Mouse (Mus musculus): Measurements from ENCODE around the gene Lrp4. TPM values are rescaled to one million over a fixed set of nuclear protein-coding genes. Genes with fewer than 3 reads are reported as not detected.

Lrp4 gene
- polyA plus RNA-seq (2015; fragmentation: Nextera tagmentation; extraction: Ambion mirVana) = 10.0 and 11.4 TPM in 2 replicates

- Histone ChIP-seq H3K27me3 (no peaks in the 10 kb centered on the region), H3K4me1 (peaks cover 50% of the 10 kb centered on the region), H3K9ac (peak within 1 kb of the TSS; percentile 79), H3K27ac (peak within 1 kb of the TSS; percentile 96), H3K4me2 (peak within 1 kb of the TSS; percentile 74), H3K4me3 (peak within 1 kb of the TSS; percentile 72), H3K9me3 (no peaks in the 10 kb centered on the region), H3K36me3 (no peaks in the 10 kb centered on the region)
- ATAC-seq (ENCODE audit: borderline replicate concordance, extremely low read depth, low FRiP score, low TSS enrichment) = peak; percentile 86
- 1% methylated on average over 16 of the region's 36 CpGs for WGBS
Measured at GRCm38 (mm10) chr2:91457259-91457655, at the start of gene Lrp4. Gene Lrp4 (plus strand): TSS chr2:91457511.

DNA sequence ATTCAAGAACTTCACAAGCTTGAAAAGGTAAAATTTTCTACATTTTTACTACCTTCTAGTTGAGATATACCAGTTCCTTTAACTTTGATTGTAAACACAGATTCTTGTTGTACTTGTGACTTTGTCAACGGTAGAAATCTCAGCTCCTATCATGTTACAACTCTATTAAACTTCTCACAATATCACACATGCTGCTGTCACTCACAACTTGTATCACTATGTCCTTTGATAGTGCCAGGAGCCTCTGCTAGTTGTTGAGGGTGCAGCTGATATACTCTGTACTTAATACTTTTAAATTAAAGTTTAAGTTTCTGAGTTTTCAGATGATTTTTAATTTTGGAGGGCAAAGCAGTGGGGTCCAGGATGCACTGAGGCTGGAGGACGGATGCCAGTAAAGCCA is 49.3 kb upstream of the Lrp4 start:
- H3K27me3 ChIP-seq = no peaks in the 10 kb centered on the region
- H3K4me3 ChIP-seq = no peak overlapping the region
- H3K36me3 ChIP-seq = no peaks in the 10 kb centered on the region
- no peaks in the 10 kb centered on the region for H3K9me3 ChIP-seq
- H3K4me1 ChIP-seq = peaks cover 7% of the 10 kb centered on the region; the same call in 1 of the 2 replicates
- no peak overlapping the region for H3K27ac ChIP-seq
- WGBS = 73% methylated on average over 2 of the region's 2 CpGs
- no peak overlapping the region for H3K9ac ChIP-seq
- H3K4me2 ChIP-seq = no peak overlapping the region
- no peak for ATAC-seq (ENCODE audit: borderline replicate concordance, extremely low read depth, low FRiP score, low TSS enrichment)

- Histone ChIP-seq H3K36me3 (no peaks in the 10 kb centered on the region), H3K4me1 (no peaks in the 10 kb centered on the region), H3K9ac (no peak overlapping the region), H3K9me3 (no peaks in the 10 kb centered on the region), H3K4me2 (no peak overlapping the region), H3K27me3 (no peaks in the 10 kb centered on the region), H3K4me3 (no peak overlapping the region), H3K27ac (no peak overlapping the region)
- no peak for ATAC-seq (ENCODE audit: borderline replicate concordance, extremely low read depth, low FRiP score, low TSS enrichment)
- 75% methylated on average over 2 of the region's 2 CpGs for WGBS
Measured at GRCm38 (mm10) chr2:91411473-91411872, 45.8 kb upstream of the Lrp4 start.

DNA sequence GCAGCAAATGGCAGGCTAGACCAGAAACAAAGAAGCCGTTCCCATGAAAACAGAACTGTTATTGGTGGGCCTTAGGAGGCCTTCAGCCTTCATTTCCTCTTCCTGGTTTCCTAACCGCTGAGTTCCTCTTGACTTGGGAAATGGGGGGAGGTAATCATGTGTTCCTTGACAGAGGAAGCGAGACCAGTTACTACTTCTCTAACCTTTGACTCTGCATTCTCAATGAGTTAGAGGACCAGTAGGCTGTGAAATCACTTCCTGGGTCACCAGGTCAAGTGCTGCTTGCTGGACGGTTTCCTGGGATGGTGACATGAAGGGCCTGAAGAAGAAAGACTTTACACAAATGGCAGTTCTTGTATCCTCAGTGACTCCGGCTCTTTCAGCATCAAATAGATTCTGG is 45.0 kb upstream of the Lrp4 start:
- H3K9me3 ChIP-seq = no peaks in the 10 kb centered on the region
- 42% methylated on average over 5 of the region's 5 CpGs for WGBS
- H3K4me3 ChIP-seq = no peak overlapping the region
- no peak overlapping the region for H3K4me2 ChIP-seq
- H3K9ac ChIP-seq = no peak overlapping the region
- ATAC-seq (ENCODE audit: borderline replicate concordance, extremely low read depth, low FRiP score, low TSS enrichment) = no peak
- no peaks in the 10 kb centered on the region for H3K4me1 ChIP-seq
- no peaks in the 10 kb centered on the region for H3K36me3 ChIP-seq
- H3K27ac ChIP-seq = 0 out of 2 replicates have a peak overlapping the region, but pooled peaks have one; percentile 19
- H3K27me3 ChIP-seq = no peaks in the 10 kb centered on the region

DNA sequence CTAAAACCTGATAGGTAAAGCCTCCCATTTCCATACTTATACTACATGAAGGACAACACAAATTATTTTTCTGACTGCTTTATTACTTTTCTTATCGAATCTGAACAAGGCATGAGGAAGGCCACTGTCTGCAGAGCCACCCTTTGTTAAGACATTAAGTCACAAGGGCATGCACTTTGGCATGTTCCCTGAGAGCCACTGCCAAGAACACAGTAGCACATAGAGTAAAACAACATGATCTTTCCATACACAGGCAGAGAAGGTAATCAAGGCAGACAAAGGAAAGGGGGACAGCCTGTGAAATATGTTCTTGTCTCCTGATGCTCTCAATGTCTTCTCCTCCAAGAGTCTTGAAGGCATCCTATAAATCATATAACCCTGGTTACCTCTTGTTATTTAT is 43.5 kb upstream of the Lrp4 start:
- Histone ChIP-seq H3K4me1 (no peaks in the 10 kb centered on the region), H3K36me3 (no peaks in the 10 kb centered on the region), H3K4me2 (no peak overlapping the region), H3K27ac (no peak overlapping the region), H3K4me3 (no peak overlapping the region), H3K9ac (no peak overlapping the region), H3K27me3 (no peaks in the 10 kb centered on the region), H3K9me3 (no peaks in the 10 kb centered on the region)
- ATAC-seq (ENCODE audit: borderline replicate concordance, extremely low read depth, low FRiP score, low TSS enrichment) = no peak
- WGBS = 75% methylated on average over 1 of the region's 1 CpGs

GRCm38 (mm10) chr2:91421641-91422040 is 35.7 kb upstream of the Lrp4 start:
- Histone ChIP-seq H3K27me3 (no peaks in the 10 kb centered on the region), H3K36me3 (0 out of 2 replicates have a peak, but pooled peaks cover 4% of the 10 kb centered on the region), H3K9me3 (no peaks in the 10 kb centered on the region), H3K4me3 (no peak overlapping the region), H3K27ac (no peak overlapping the region), H3K4me2 (no peak overlapping the region), H3K9ac (no peak overlapping the region), H3K4me1 (peaks cover 13% of the 10 kb centered on the region; the same call in 1 of the 2 replicates)
- ATAC-seq (ENCODE audit: borderline replicate concordance, extremely low read depth, low FRiP score, low TSS enrichment) = no peak
- 90% methylated on average over 5 of the region's 5 CpGs for WGBS

DNA sequence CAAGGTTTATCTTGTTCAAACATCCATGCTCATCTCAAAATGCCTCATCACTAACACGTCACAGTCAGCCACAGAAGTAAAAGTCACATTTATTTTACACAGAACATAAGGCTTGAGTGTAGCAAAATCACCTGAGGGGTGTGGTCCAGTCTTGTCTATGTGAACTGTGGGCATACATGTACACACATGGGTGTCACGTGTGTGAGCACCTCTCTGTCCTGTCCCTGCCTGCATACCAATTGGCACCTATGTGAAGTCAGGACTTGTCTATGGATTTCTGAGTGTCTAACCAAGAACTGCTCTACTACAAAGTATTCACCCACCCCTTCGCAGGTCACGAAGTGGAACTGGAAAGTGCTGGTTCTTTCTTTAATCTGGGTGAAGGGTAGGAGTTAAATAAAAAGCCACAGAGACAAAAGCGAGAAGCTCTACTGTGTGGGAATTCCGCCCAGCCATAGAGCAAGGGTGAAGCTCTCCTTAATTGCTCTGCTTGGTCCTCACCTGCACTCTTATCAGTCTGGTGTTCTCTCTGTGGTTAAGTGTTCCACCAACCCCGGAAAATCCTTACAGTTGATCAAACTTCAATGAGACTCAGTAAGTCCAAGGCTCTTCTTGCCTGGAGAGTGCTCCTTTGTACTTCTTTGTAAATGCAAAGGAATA is 33.1 kb upstream of the Lrp4 start:
- Histone ChIP-seq H3K27me3 (no peaks in the 10 kb centered on the region), H3K36me3 (0 out of 2 replicates have a peak, but pooled peaks cover 4% of the 10 kb centered on the region), H3K4me3 (no peak overlapping the region), H3K27ac (no peak overlapping the region), H3K9me3 (no peaks in the 10 kb centered on the region), H3K4me2 (no peak overlapping the region), H3K9ac (no peak overlapping the region), H3K4me1 (peaks cover 17% of the 10 kb centered on the region; the same call in 1 of the 2 replicates)
- ATAC-seq (ENCODE audit: borderline replicate concordance, extremely low read depth, low FRiP score, low TSS enrichment) = no peak
- 63% methylated on average over 7 of the region's 7 CpGs for WGBS

DNA sequence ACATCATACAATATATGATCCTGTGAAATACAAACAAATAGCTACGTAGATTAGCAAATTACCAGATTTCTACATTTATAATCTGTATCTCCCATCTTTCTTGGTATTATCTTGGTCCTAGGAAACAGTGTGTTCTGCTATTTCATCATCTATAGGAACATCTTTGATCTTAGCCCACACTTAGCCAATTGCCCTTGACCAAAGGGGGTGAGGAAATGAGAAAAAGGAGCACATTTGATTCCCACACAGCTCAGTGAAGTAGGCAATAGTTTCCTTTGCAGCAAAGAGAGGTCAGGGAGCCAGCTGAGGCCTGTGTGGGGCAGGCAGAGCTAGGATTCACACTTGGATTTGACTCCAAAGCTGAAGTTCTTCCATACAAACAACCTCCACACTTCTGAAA is 31.0 kb upstream of the Lrp4 start:
- Histone ChIP-seq H3K36me3 (0 out of 2 replicates have a peak, but pooled peaks cover 2% of the 10 kb centered on the region), H3K4me1 (peaks cover 35% of the 10 kb centered on the region), H3K27me3 (no peaks in the 10 kb centered on the region), H3K9ac (no peak overlapping the region), H3K9me3 (no peaks in the 10 kb centered on the region), H3K27ac (no peak overlapping the region), H3K4me2 (no peak overlapping the region), H3K4me3 (no peak overlapping the region)
- no peak for ATAC-seq (ENCODE audit: borderline replicate concordance, extremely low read depth, low FRiP score, low TSS enrichment)
- WGBS = 69% methylated on average over 1 of the region's 1 CpGs

DNA sequence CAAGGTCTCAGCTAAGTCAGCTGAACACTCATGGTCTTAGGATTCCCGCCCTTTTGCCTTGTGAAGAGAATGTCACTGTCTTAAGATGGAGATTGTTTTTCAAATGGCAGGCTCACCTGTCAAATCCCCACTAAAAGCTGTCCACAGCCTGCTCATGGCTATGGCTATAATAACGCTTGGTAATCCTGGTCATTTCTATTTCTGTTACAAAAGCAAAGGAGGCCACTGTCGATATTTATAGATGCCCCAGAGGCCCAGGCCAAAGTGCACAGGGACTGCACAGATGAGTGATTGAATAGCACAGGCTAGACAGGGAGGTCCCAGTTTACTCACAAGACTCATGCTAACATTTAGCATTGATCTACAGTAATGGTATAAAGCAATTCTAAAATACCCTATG is 28.2 kb upstream of the Lrp4 start:
- no peak overlapping the region for H3K9ac ChIP-seq
- H3K4me2 ChIP-seq = no peak overlapping the region
- H3K4me3 ChIP-seq = no peak overlapping the region
- no peaks in the 10 kb centered on the region for H3K36me3 ChIP-seq
- H3K4me1 ChIP-seq = peaks cover 33% of the 10 kb centered on the region
- no peaks in the 10 kb centered on the region for H3K9me3 ChIP-seq
- no peaks in the 10 kb centered on the region for H3K27me3 ChIP-seq
- no peak for ATAC-seq (ENCODE audit: borderline replicate concordance, extremely low read depth, low FRiP score, low TSS enrichment)
- no peak overlapping the region for H3K27ac ChIP-seq
- 83% methylated on average over 3 of the region's 3 CpGs for WGBS

- Histone ChIP-seq H3K4me3 (no peak overlapping the region), H3K27me3 (no peaks in the 10 kb centered on the region), H3K27ac (0 out of 2 replicates have a peak overlapping the region, but pooled peaks have one; percentile 3), H3K4me1 (peaks cover 26% of the 10 kb centered on the region), H3K9ac (no peak overlapping the region), H3K9me3 (no peaks in the 10 kb centered on the region), H3K36me3 (no peaks in the 10 kb centered on the region), H3K4me2 (no peak overlapping the region)
- whole genome bisulfite sequencing = 35% methylated on average over 9 of the region's 9 CpGs
- ATAC-seq (ENCODE audit: borderline replicate concordance, extremely low read depth, low FRiP score, low TSS enrichment) = no peak
Measured at GRCm38 (mm10) chr2:91429915-91430599, 27.3 kb upstream of the Lrp4 start.

DNA sequence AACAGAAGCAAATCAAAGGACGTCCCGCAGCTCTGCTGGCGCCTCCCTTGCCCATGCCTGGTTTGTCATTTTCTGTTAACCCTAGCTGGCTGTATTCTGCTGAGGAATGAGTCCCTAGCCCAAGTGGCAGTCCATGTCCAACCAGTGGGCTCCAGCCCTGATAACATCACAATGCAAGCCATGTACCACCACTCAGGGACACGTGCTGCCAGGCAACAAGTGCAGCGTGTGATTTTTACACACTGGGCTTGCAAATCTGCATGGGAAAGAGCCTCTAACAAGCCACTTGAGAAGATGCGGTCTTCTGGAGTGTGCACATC is 26.8 kb upstream of the Lrp4 start:
- H3K27me3 ChIP-seq = no peaks in the 10 kb centered on the region
- no peak overlapping the region for H3K9ac ChIP-seq
- no peak for ATAC-seq (ENCODE audit: borderline replicate concordance, extremely low read depth, low FRiP score, low TSS enrichment)
- H3K4me3 ChIP-seq = no peak overlapping the region
- H3K36me3 ChIP-seq = no peaks in the 10 kb centered on the region
- WGBS = 42% methylated on average over 6 of the region's 6 CpGs
- H3K9me3 ChIP-seq = no peaks in the 10 kb centered on the region
- peaks cover 26% of the 10 kb centered on the region for H3K4me1 ChIP-seq
- H3K27ac ChIP-seq = 0 out of 2 replicates have a peak overlapping the region, but pooled peaks have one; percentile 39
- no peak overlapping the region for H3K4me2 ChIP-seq

DNA sequence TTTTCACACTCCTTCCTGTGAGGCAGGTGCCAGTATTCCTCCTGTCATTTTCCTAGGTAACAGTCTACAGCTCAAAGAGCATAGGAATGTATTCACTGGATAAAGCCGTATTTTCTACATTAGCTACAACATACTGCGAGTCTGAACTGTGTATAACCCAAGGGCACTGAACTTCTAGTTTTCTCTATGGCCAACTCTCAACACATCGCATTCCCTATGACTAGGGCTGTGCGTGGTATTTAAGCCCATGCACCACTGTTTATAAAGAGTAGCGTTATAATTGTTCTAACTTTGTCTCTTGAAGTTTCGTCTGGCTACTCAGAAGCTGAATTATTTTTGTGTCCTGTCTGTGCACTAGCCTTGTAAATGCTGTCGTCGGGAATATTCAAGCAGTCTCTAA is 20.6 kb upstream of the Lrp4 start:
- H3K4me3 ChIP-seq = no peak overlapping the region
- no peaks in the 10 kb centered on the region for H3K36me3 ChIP-seq
- H3K4me1 ChIP-seq = peaks cover 38% of the 10 kb centered on the region
- no peaks in the 10 kb centered on the region for H3K27me3 ChIP-seq
- ATAC-seq (ENCODE audit: borderline replicate concordance, extremely low read depth, low FRiP score, low TSS enrichment) = no peak
- no peak overlapping the region for H3K9ac ChIP-seq
- no peaks in the 10 kb centered on the region for H3K9me3 ChIP-seq
- H3K27ac ChIP-seq = peak overlapping the region; percentile 57
- WGBS = 76% methylated on average over 8 of the region's 8 CpGs
- no peak overlapping the region for H3K4me2 ChIP-seq
